Mouse (Mus musculus) layer of hippocampus, adult 8-10 months (tissue): ENCODE data around the gene Nacc1. TPM values are rescaled to one million over a fixed set of nuclear protein-coding genes. Genes with fewer than 3 reads are reported as not detected.

Experiments used
- total RNA-seq, 4 experiments: library from RNA; stranded (reverse); gene quantifications; 2 replicates each; pipeline ENCODE4 v1.2.4; 2022

The Nacc1 gene
- total RNA-seq, 4 experiments from 2014 or later: 86.2 to 91.2 (median 87.6) TPM

Other genes with a start within 250 kb of the Nacc1 start
- 10 to 100 TPM in 1 of 4 experiments, 1 to 10 TPM in 3; 7.0 to 10.2 (median 9.3) TPM for gene Ier2, start 25.0 kb downstream of the Nacc1 start, total RNA-seq
- 100 to 1,000 TPM in 2 of 4 experiments, 10 to 100 TPM in 2; 91.6 to 133 (median 103) TPM for gene Trmt1, start 1.6 kb downstream of the Nacc1 start, total RNA-seq
- gene Lyl1, start 13.6 kb upstream of the Nacc1 start, total RNA-seq: 1 to 10 TPM; 2.6 to 7.2 (median 4.8) TPM
- not detected for gene G430095P16Rik, start 35.1 kb upstream of the Nacc1 start, total RNA-seq
- gene Nfix, start 112.5 kb upstream of the Nacc1 start, total RNA-seq: 100 to 1,000 TPM; 453 to 552 (median 494) TPM
- 10 to 100 TPM in 1 of 4 experiments, 1 to 10 TPM in 3; 8.4 to 10.5 (median 8.9) TPM for gene Dand5, start 135.0 kb upstream of the Nacc1 start, total RNA-seq
- 10 to 100 TPM; 21.6 to 27.7 (median 23.3) TPM for gene Gadd45gip1, start 143.7 kb upstream of the Nacc1 start, total RNA-seq
- 10 to 100 TPM; 66.4 to 76.2 (median 70.5) TPM for gene Rad23a, start 152.8 kb upstream of the Nacc1 start, total RNA-seq
- gene Calr, start 159.1 kb upstream of the Nacc1 start, total RNA-seq: 100 to 1,000 TPM; 399 to 630 (median 506) TPM
- gene Farsa, start 169.1 kb upstream of the Nacc1 start, total RNA-seq: 10 to 100 TPM; 47.2 to 54.8 (median 52.9) TPM
- 10 to 100 TPM; 13.0 to 18.4 (median 14.5) TPM for gene Syce2, start 184.2 kb upstream of the Nacc1 start, total RNA-seq
- 10 to 100 TPM; 38.7 to 46.2 (median 40.4) TPM for gene Gcdh, start 206.1 kb upstream of the Nacc1 start, total RNA-seq
- under 1 TPM in 2 of 4 experiments, not detected in 2; 0.21 to 0.31 TPM for gene Klf1, start 214.1 kb upstream of the Nacc1 start, total RNA-seq
- 10 to 100 TPM in 2 of 4 experiments, 1 to 10 TPM in 2; 4.4 to 18.9 (median 9.2) TPM for gene Dnase2a, start 220.7 kb upstream of the Nacc1 start, total RNA-seq
- gene Mast1, start 249.5 kb upstream of the Nacc1 start, total RNA-seq: 10 to 100 TPM; 77.3 to 83.2 (median 80.8) TPM